Mouse (Mus musculus) lung, postnatal 0 days (tissue): Measurements from ENCODE around the gene Gm20547.

ENCODE experiments used
- CTCF ChIP-seq: IDR thresholded peaks from 2 replicates; pipeline ENCODE4 v1.5.1; 2016; ENCODE audit warnings: antibody characterized with exemption, mild to moderate bottlenecking
- EP300 ChIP-seq: IDR thresholded peaks from 2 replicates; pipeline ENCODE4 v1.6.1; 2016; ENCODE audit warnings: antibody characterized with exemption, mild to moderate bottlenecking, control low read depth

DNA sequence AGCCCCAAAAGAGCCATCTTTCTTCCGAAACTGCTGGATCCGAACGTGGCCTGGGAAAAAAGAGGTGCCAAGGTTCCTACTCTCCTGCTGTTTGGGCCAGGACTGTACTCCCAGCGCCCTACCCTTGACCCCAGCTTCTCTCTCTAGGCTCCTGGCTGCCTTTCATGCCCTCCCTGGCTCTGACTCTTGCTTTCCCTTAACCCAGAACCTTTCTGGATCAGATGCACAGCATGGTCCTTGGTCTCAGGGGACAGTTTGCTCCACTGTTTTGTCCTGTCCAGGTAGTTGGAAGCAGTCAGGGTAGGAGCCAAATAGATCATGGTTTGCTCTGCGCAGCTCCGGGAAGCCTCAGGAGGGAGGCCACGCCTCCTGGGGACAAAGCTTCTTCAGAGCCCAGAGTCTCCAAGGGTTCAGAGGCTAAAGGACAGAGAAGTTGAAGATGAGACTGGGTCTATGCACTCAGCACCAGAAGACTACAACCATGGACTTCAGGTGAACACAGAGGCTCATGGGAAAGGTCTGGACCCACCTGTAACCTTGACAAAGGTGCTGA lies 66.9 kb downstream of the Gm20547 start:
- TF ChIP-seq EP300 (no peak), CTCF (no peak)
